Mouse (Mus musculus): ENCODE measurements around the gene 1700003E16Rik. TPM values are rescaled to one million over a fixed set of nuclear protein-coding genes. Genes with fewer than 3 reads are reported as not detected.

Gene 1700003E16Rik
- polyA plus RNA-seq, 1 experiment from 2014 or later, result 1.6 TPM

GRCm38 (mm10) chr6:83206321-83206720 is 50.1 kb downstream of the 1700003E16Rik start:
- H3K27ac ChIP-seq, result no peak overlapping the region
- no peak for TF ChIP-seq CTCF (IDR thresholded peaks at IDR 0.05; ENCODE audit: low read depth)
- no peaks in the 10 kb centered on the region for H3K4me1 ChIP-seq (replicated peaks; ENCODE audit: insufficient read depth, low read length)
- no peaks in the 10 kb centered on the region for H3K9me3 ChIP-seq (replicated peaks; ENCODE audit: low read length)
- no peaks in the 10 kb centered on the region for H3K36me3 ChIP-seq (ENCODE audit: insufficient read depth, low read length)
- no peak for ATAC-seq (replicated peaks; ENCODE audit: low FRiP score, low read depth)
- H3K27me3 ChIP-seq (ENCODE audit: insufficient read depth, low read length), result no peaks in the 10 kb centered on the region
- no peak overlapping the region for H3K4me2 ChIP-seq (ENCODE audit: low read length)
- DNase-seq (ENCODE audit: low spot score), result no peak
- WGBS, result 72% methylated on average over 11 of the region's 11 CpGs
- no peak overlapping the region for H3K9ac ChIP-seq (ENCODE audit: low read depth, low read length)
- H3K4me3 ChIP-seq (replicated peaks; ENCODE audit: low read depth, low read length), result no peak overlapping the region

GRCm38 (mm10) chr6:83207361-83208049 is 51.3 kb downstream of the 1700003E16Rik start:
- H3K27ac ChIP-seq, result no peak overlapping the region

GRCm38 (mm10) chr6:83208050-83208400 is 51.8 kb downstream of the 1700003E16Rik start:
- no peak for TF ChIP-seq CTCF (IDR thresholded peaks at IDR 0.05; ENCODE audit: low read depth)
- ATAC-seq (replicated peaks; ENCODE audit: low FRiP score, low read depth), result no peak
- no peak overlapping the region for H3K27ac ChIP-seq

More at GRCm38 (mm10) chr6:83207361-83208049, 51.3 kb downstream of the 1700003E16Rik start:
- no peak overlapping the region for H3K9ac ChIP-seq (ENCODE audit: low read depth, low read length)
- ATAC-seq (replicated peaks; ENCODE audit: low FRiP score, low read depth), result no peak
- H3K36me3 ChIP-seq (ENCODE audit: insufficient read depth, low read length), result no peaks in the 10 kb centered on the region
- no peak for DNase-seq (ENCODE audit: low spot score)
- WGBS, result 59% methylated on average over 9 of the region's 9 CpGs
- H3K27me3 ChIP-seq (ENCODE audit: insufficient read depth, low read length), result no peaks in the 10 kb centered on the region
- no peaks in the 10 kb centered on the region for H3K4me1 ChIP-seq (replicated peaks; ENCODE audit: insufficient read depth, low read length)
- H3K9me3 ChIP-seq (replicated peaks; ENCODE audit: low read length), result no peaks in the 10 kb centered on the region
- H3K4me3 ChIP-seq (replicated peaks; ENCODE audit: low read depth, low read length), result no peak overlapping the region
- TF ChIP-seq CTCF (IDR thresholded peaks at IDR 0.05; ENCODE audit: low read depth), result no peak
- H3K4me2 ChIP-seq (ENCODE audit: low read length), result no peak overlapping the region

GRCm38 (mm10) chr6:83210495-83210894 is 54.3 kb downstream of the 1700003E16Rik start:
- Histone ChIP-seq H3K4me3 (replicated peaks; ENCODE audit: low read depth, low read length) (no peak overlapping the region), H3K9ac (ENCODE audit: low read depth, low read length) (no peak overlapping the region), H3K4me2 (ENCODE audit: low read length) (no peak overlapping the region), H3K9me3 (replicated peaks; ENCODE audit: low read length) (no peaks in the 10 kb centered on the region), H3K27me3 (ENCODE audit: insufficient read depth, low read length) (no peaks in the 10 kb centered on the region), H3K36me3 (ENCODE audit: insufficient read depth, low read length) (no peaks in the 10 kb centered on the region), H3K4me1 (replicated peaks; ENCODE audit: insufficient read depth, low read length) (no peaks in the 10 kb centered on the region), H3K27ac (no peak overlapping the region)
- ATAC-seq (replicated peaks; ENCODE audit: low FRiP score, low read depth), result no peak
- TF ChIP-seq CTCF (IDR thresholded peaks at IDR 0.05; ENCODE audit: low read depth), result no peak
- DNase-seq (ENCODE audit: low spot score), result no peak
- WGBS, result 39% methylated on average over 2 of the region's 2 CpGs

More at GRCm38 (mm10) chr6:83208050-83208400, 51.8 kb downstream of the 1700003E16Rik start:
- H3K9me3 ChIP-seq (replicated peaks; ENCODE audit: low read length), result no peaks in the 10 kb centered on the region
- H3K4me1 ChIP-seq (replicated peaks; ENCODE audit: insufficient read depth, low read length), result no peaks in the 10 kb centered on the region
- no peak overlapping the region for H3K4me2 ChIP-seq (ENCODE audit: low read length)
- no peak for DNase-seq (ENCODE audit: low spot score)
- no peak overlapping the region for H3K4me3 ChIP-seq (replicated peaks; ENCODE audit: low read depth, low read length)
- WGBS, result 75% methylated on average over 2 of the region's 2 CpGs
- H3K27me3 ChIP-seq (ENCODE audit: insufficient read depth, low read length), result no peaks in the 10 kb centered on the region
- no peak overlapping the region for H3K9ac ChIP-seq (ENCODE audit: low read depth, low read length)
- no peaks in the 10 kb centered on the region for H3K36me3 ChIP-seq (ENCODE audit: insufficient read depth, low read length)

- no peaks in the 10 kb centered on the region for H3K27me3 ChIP-seq (ENCODE audit: insufficient read depth, low read length)
- no peak for TF ChIP-seq CTCF (IDR thresholded peaks at IDR 0.05; ENCODE audit: low read depth)
- no peak for ATAC-seq (replicated peaks; ENCODE audit: low FRiP score, low read depth)
Observed at GRCm38 (mm10) chr6:83211526-83211925, 55.3 kb downstream of the 1700003E16Rik start.

More at GRCm38 (mm10) chr6:83211526-83211925, 55.3 kb downstream of the 1700003E16Rik start:
- H3K36me3 ChIP-seq (ENCODE audit: insufficient read depth, low read length), result no peaks in the 10 kb centered on the region
- H3K4me3 ChIP-seq (replicated peaks; ENCODE audit: low read depth, low read length), result no peak overlapping the region
- DNase-seq (ENCODE audit: low spot score), result no peak
- WGBS, result 17% methylated on average over 5 of the region's 5 CpGs
- H3K4me1 ChIP-seq (replicated peaks; ENCODE audit: insufficient read depth, low read length), result no peaks in the 10 kb centered on the region
- H3K9me3 ChIP-seq (replicated peaks; ENCODE audit: low read length), result no peaks in the 10 kb centered on the region
- no peak overlapping the region for H3K4me2 ChIP-seq (ENCODE audit: low read length)
- H3K9ac ChIP-seq (ENCODE audit: low read depth, low read length), result no peak overlapping the region
- no peak overlapping the region for H3K27ac ChIP-seq

Other genes starting within 250 kb of the 1700003E16Rik start
- 0.41 and 0.50 TPM in 2 replicates for gene Sema4f, start 216.6 kb upstream of the 1700003E16Rik start, polyA plus RNA-seq (2015; fragmentation: Nextera tagmentation; extraction: Ambion mirVana)
- gene M1ap, start 209.5 kb upstream of the 1700003E16Rik start, polyA plus RNA-seq (2015; fragmentation: Nextera tagmentation; extraction: Ambion mirVana), result 0.32 and 0.34 TPM in 2 replicates
- gene Dok1, start 122.9 kb upstream of the 1700003E16Rik start, polyA plus RNA-seq (2015; fragmentation: Nextera tagmentation; extraction: Ambion mirVana), result 13.7 and 15.2 TPM in 2 replicates
- gene Loxl3, start 122.2 kb upstream of the 1700003E16Rik start, polyA plus RNA-seq (2015; fragmentation: Nextera tagmentation; extraction: Ambion mirVana), result 13.4 and 16.1 TPM in 2 replicates
- gene Aup1, start 101.9 kb upstream of the 1700003E16Rik start, polyA plus RNA-seq (2015; fragmentation: Nextera tagmentation; extraction: Ambion mirVana), result 194 and 210 TPM in 2 replicates
- gene Htra2, start 101.1 kb upstream of the 1700003E16Rik start, polyA plus RNA-seq (2015; fragmentation: Nextera tagmentation; extraction: Ambion mirVana), result 68.5 and 70.4 TPM in 2 replicates
- 5.8 and 7.0 TPM in 2 replicates for gene Dqx1, start 98.6 kb upstream of the 1700003E16Rik start, polyA plus RNA-seq (2015; fragmentation: Nextera tagmentation; extraction: Ambion mirVana)
- 0.12 TPM in 1 of 2 replicates, not detected in the other for gene Tlx2, start 86.1 kb upstream of the 1700003E16Rik start, polyA plus RNA-seq (2015; fragmentation: Nextera tagmentation; extraction: Ambion mirVana)
- 28.0 and 29.7 TPM in 2 replicates for gene Pcgf1, start 78.5 kb upstream of the 1700003E16Rik start, polyA plus RNA-seq (2015; fragmentation: Nextera tagmentation; extraction: Ambion mirVana)
- 3.1 and 4.8 TPM in 2 replicates for gene Lbx2, start 70.0 kb upstream of the 1700003E16Rik start, polyA plus RNA-seq (2015; fragmentation: Nextera tagmentation; extraction: Ambion mirVana)
- 2.0 and 2.7 TPM in 2 replicates for gene Ccdc142, start 54.8 kb upstream of the 1700003E16Rik start, polyA plus RNA-seq (2015; fragmentation: Nextera tagmentation; extraction: Ambion mirVana)
- 2.7 and 2.9 TPM in 2 replicates for gene Gm42688, start 54.8 kb upstream of the 1700003E16Rik start, polyA plus RNA-seq (2015; fragmentation: Nextera tagmentation; extraction: Ambion mirVana)
- gene Mrpl53, start 47.4 kb upstream of the 1700003E16Rik start, polyA plus RNA-seq (2015; fragmentation: Nextera tagmentation; extraction: Ambion mirVana), result 165 and 166 TPM in 2 replicates
- 33.9 and 37.6 TPM in 2 replicates for gene Mogs, start 40.9 kb upstream of the 1700003E16Rik start, polyA plus RNA-seq (2015; fragmentation: Nextera tagmentation; extraction: Ambion mirVana)
- gene Wbp1, start 34.8 kb upstream of the 1700003E16Rik start, polyA plus RNA-seq (2015; fragmentation: Nextera tagmentation; extraction: Ambion mirVana), result 108 and 115 TPM in 2 replicates
- gene Ino80b, start 31.0 kb upstream of the 1700003E16Rik start, polyA plus RNA-seq (2015; fragmentation: Nextera tagmentation; extraction: Ambion mirVana), result 14.5 and 16.2 TPM in 2 replicates
- gene Rtkn, start 20.9 kb upstream of the 1700003E16Rik start, polyA plus RNA-seq (2015; fragmentation: Nextera tagmentation; extraction: Ambion mirVana), result 38.5 and 40.3 TPM in 2 replicates
- 3.5 and 4.2 TPM in 2 replicates for gene Wdr54, start within 50 bp of the 1700003E16Rik start, polyA plus RNA-seq (2015; fragmentation: Nextera tagmentation; extraction: Ambion mirVana)
- gene Dctn1, start 9.5 kb downstream of the 1700003E16Rik start, polyA plus RNA-seq (2015; fragmentation: Nextera tagmentation; extraction: Ambion mirVana), result 62.2 and 68.2 TPM in 2 replicates
- gene Slc4a5, start 63.4 kb downstream of the 1700003E16Rik start, polyA plus RNA-seq (2015; fragmentation: Nextera tagmentation; extraction: Ambion mirVana), result 0.69 and 0.86 TPM in 2 replicates
- 21.6 and 25.8 TPM in 2 replicates for gene Mthfd2, start 169.5 kb downstream of the 1700003E16Rik start, polyA plus RNA-seq (2015; fragmentation: Nextera tagmentation; extraction: Ambion mirVana)
- gene Mob1a, start 169.6 kb downstream of the 1700003E16Rik start, polyA plus RNA-seq (2015; fragmentation: Nextera tagmentation; extraction: Ambion mirVana), result 46.8 and 50.6 TPM in 2 replicates
- gene Bola3, start 192.7 kb downstream of the 1700003E16Rik start, polyA plus RNA-seq (2015; fragmentation: Nextera tagmentation; extraction: Ambion mirVana), result 231 and 242 TPM in 2 replicates

Data from kidney, postnatal 0 days (tissue).